Mouse (Mus musculus) neutrophil, adult 59 days (primary cell): ENCODE results near the gene Syk. TPM values are rescaled to one million over a fixed set of nuclear protein-coding genes. Genes with fewer than 3 reads are reported as not detected.

Experiments
- total RNA-seq, 2 experiments: library from RNA; stranded (reverse); gene quantifications; 1 replicate in 1 of 2; 2 replicates in 1 of 2; pipeline ENCODE4 v1.2.4; 2023

The Syk gene
- total RNA-seq = 100 to 1,000 TPM; 370 to 404 TPM

GRCm38 (mm10) chr13:52582878-52583661 lies at the start of gene Syk:
TSS of gene Syk (plus strand) at chr13:52583173.

Other genes with a start within 250 kb of the Syk start
- under 1 TPM; 0.09 to 0.75 TPM for gene Diras2, start 51.9 kb upstream of the Syk start, total RNA-seq